Mouse (Mus musculus) cerebellum, postnatal 25 days (tissue): ENCODE results near the gene Spata2l.
A peak's percentile ranks its signal among the peaks of the same experiment; 100 is the strongest.
"Not testable (repeated sequence)": the region's sequence is repeated elsewhere in the genome, so short reads cannot be mapped to it uniquely, and the experiment has no call there.

Experiments
- DNase-seq, 2 experiments: peaks; one replicate each; pipeline ENCODE4 v3.0.0; 2021; ENCODE audit warnings: mixed read lengths in 2 of 2

Gene Spata2l

DNA sequence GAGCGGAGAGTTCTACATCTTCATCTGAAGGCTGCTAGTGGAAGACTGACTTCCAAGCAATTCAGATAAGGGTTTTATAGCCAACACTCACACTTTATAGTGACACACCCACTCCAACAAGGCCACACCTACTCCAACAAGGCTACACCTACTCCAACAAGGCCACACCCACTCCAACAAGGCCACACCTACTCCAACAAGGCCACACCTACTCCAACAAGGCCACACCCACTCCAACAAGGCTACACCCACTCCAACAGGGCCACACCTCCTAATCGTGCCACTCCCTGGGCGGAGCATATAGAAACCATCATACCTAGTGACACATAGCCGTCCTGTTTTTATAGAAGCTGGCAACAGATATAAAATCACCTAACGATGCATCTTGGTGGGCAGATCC is 39.0 kb downstream of the Spata2l start:
- not testable (repeated sequence) for DNase-seq

- no peak for DNase-seq
Observed at GRCm38 (mm10) chr8:123193771-123194170, 42.3 kb downstream of the Spata2l start.

- no peak for DNase-seq
Observed at GRCm38 (mm10) chr8:123191908-123192307, 44.1 kb downstream of the Spata2l start.

DNA sequence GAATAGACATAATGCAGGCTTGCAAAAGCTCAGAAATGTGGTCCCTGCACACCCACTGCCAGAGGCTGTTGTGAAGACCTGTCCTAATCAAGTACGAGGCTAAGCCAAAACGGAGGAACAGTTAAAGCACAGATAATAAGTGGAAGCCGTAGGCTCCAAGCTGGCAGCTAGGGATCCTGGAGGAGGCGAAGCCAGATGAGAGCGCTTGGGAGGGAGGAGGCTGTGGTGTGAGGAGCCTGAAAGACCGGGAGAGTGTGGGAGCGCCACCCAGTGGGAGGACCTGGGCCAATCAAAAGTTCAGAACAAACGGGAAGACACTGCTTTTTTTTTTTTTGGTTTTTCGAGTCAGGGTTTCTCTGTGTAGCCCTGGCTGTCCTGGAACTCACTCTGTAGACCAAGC is 45.4 kb downstream of the Spata2l start:
- DNase-seq: peak; percentile 60 to 81

GRCm38 (mm10) chr8:123188841-123189240 is 47.2 kb downstream of the Spata2l start:
- no peak for DNase-seq

GRCm38 (mm10) chr8:123188006-123188405 is 48.0 kb downstream of the Spata2l start:
- no peak for DNase-seq

GRCm38 (mm10) chr8:123185566-123186409 is 50.2 kb downstream of the Spata2l start, which contains the start of gene Dpep1:
Gene Dpep1, plus strand, starts transcription at chr8:123186242.
- DNase-seq: no peak

- no peak for DNase-seq
Observed at GRCm38 (mm10) chr8:123181391-123181790, 54.6 kb downstream of the Spata2l start.
